9 mouse cellular contexts compared by ENCODE assay signal in genomic region chr3:57574885-57575659, GRCm38 (mm10). TPM values are rescaled to one million over a fixed set of nuclear protein-coding genes. Genes with fewer than 3 reads are reported as not detected.
A peak's percentile ranks its signal among the peaks of the same experiment; 100 is the strongest.
DNase-seq lines count a peak whose midpoint lies in the region; TF ChIP-seq lines count a peak whose summit lies in the region.
"Had no signal": no experiment of that assay in that cellular context is flagged by ENCODE, and none has a peak within 500 bp of the region (broad histone marks: within the 10 kb centered on the region; RNA-seq: fewer than 3 reads in every experiment).

No protein-coding gene starts in this region.

- peak in 1 of 2 experiments; percentile 15 for DNase-seq in layer of hippocampus, adult 2 months (ENCODE audit: low spot score in 2 of 2)
- DNase-seq in layer of hippocampus, adult 9-10 months (ENCODE audit: low spot score): no peak
- DNase-seq in embryonic facial prominence, embryonic 10.5 days (ENCODE audit: low spot score): peak; percentile 72
- peak; percentile 72 to 78 for DNase-seq in heart, adult 2 months
- DNase-seq in kidney, adult 18-20 months: peak; percentile 73
- DNase-seq in liver: peak; percentile 43
- DNase-seq in neural tube, embryonic 10.5 days (ENCODE audit: extremely low spot score, low spot score): peak; percentile 72
- peak; percentile 64 for DNase-seq in urinary bladder, adult 2 months (ENCODE audit: low spot score)

- H3K4me1 ChIP-seq in embryonic facial prominence, embryonic 10.5 days: peaks cover 31% of the 10 kb centered on the region
- peaks cover 5% of the 10 kb centered on the region for H3K4me1 ChIP-seq in heart, adult 2 months (ENCODE audit: control insufficient read depth, insufficient read depth, low read length)

- intact Hi-C loops in heart, adult 2 months (cut with DNase I): loop anchor here (1.0 to 5.0 kb wide), 6 partner anchors 20 to 88 kb away; no protein-coding TSS in a partner anchor

- TF ChIP-seq CTCF in layer of hippocampus, adult 2 months (conservative IDR thresholded peaks at IDR 0.05): peak; percentile 47
- peak; percentile 47 for TF ChIP-seq CTCF in heart, adult 2 months (IDR thresholded peaks at IDR 0.05)

- peaks cover 5% of the 10 kb centered on the region; the same call in 1 of the 2 replicates for H3K79me2 ChIP-seq in heart, adult 2 months (replicated peaks; ENCODE audit: control insufficient read depth, insufficient read depth, low read length)

- no peaks in the 10 kb centered on the region for H3K9me3 ChIP-seq in embryonic facial prominence, embryonic 10.5 days

- peaks cover 17% of the 10 kb centered on the region for H3K36me3 ChIP-seq in embryonic facial prominence, embryonic 10.5 days (replicated peaks)
- H3K36me3 ChIP-seq in heart, adult 2 months (ENCODE audit: control insufficient read depth, insufficient read depth, low read length): peaks cover 24% of the 10 kb centered on the region
- H3K36me3 ChIP-seq: G1E had no signal

- H3K27me3 ChIP-seq in embryonic facial prominence, embryonic 10.5 days (replicated peaks; ENCODE audit: low read depth, poor library complexity, severe bottlenecking): no peaks in the 10 kb centered on the region
- H3K27me3 ChIP-seq in heart, adult 2 months (ENCODE audit: control insufficient read depth, insufficient read depth, low read length): no peaks in the 10 kb centered on the region

- TF ChIP-seq POLR2A in heart, adult 2 months (IDR thresholded peaks at IDR 0.05; ENCODE audit: insufficient read depth, low read depth, low read length): no peak

- H3K27ac ChIP-seq in layer of hippocampus, adult 2 months: peak overlapping the region; percentile 79
- peak overlapping the region; percentile 93 for H3K27ac ChIP-seq in embryonic facial prominence, embryonic 10.5 days (replicated peaks)
- H3K27ac ChIP-seq in heart, adult 2 months: peak overlapping the region; percentile 100

- H3K4me3 ChIP-seq in layer of hippocampus, adult 2 months: peak overlapping the region; percentile 73
- H3K4me3 ChIP-seq in embryonic facial prominence, embryonic 10.5 days: peak overlapping the region; percentile 91
- H3K4me3 ChIP-seq in heart, adult 2 months: peak overlapping the region; percentile 84

- WGBS in embryonic facial prominence, embryonic 10.5 days: under 1% methylated on average over 59 of the region's 59 CpGs
- WGBS in heart, adult 2 months: under 1% methylated on average over 50 of the region's 59 CpGs

- TF ChIP-seq EP300 in heart, adult 2 months (IDR thresholded peaks at IDR 0.05; ENCODE audit: insufficient read depth, low read depth, low read length): no peak

- H3K9ac ChIP-seq in heart, adult 2 months (ENCODE audit: low read depth, low read length): peak overlapping the region; percentile 76

RNA-seq across cellular contexts. Expression of gene Wwtr1, which starts 0.6 kb away (rescaled TPM):
- 10 to 100 TPM; 12.7 to 12.9 TPM for total RNA-seq in layer of hippocampus, adult 2 months (2021)
- 10.5 and 11.9 TPM in 2 replicates for polyA plus RNA-seq in embryonic facial prominence, embryonic 10.5 days (2016; fragmentation: Nextera tagmentation; extraction: Ambion mirVana)
- total RNA-seq in heart, adult 2 months (2021): 10 to 100 TPM; 46.5 to 49.1 TPM
- polyA plus RNA-seq in heart, adult 2 months (2012; rRNA removed): 28.2 and 40.6 TPM in 2 replicates
- 63.4 and 70.5 TPM in 2 replicates for polyA plus RNA-seq in urinary bladder, adult 2 months (2012; rRNA removed)
- polyA plus RNA-seq: G1E had no signal
